Mouse (Mus musculus) stomach, postnatal 0 days (tissue): ENCODE data around the gene Bahcc1. TPM values are rescaled to one million over a fixed set of nuclear protein-coding genes. Genes with fewer than 3 reads are reported as not detected.
A peak's percentile ranks its signal among the peaks of the same experiment; 100 is the strongest.

Experiments used
- ATAC-seq: fragments of 200-750 bp; cut with Nextera tagmentation; 2 replicates; pipeline ENCODE4 v1.8.0; 2017; ENCODE audit not compliant: low FRiP score, low TSS enrichment
- DNase-seq: peaks from one replicate; pipeline ENCODE4 v3.0.0-alpha.2; 2016; ENCODE audit warnings: low spot score
- H3K27ac ChIP-seq: fragments of 300-500 bp; sonication (generic); replicated peaks from 2 replicates; pipeline ENCODE4 v1.5.1; 2014; ENCODE audit warnings: mild to moderate bottlenecking, control low read depth
- H3K27me3 ChIP-seq: fragments of 300-500 bp; sonication (generic); 2 replicates; pipeline ENCODE4 v1.6.1; 2014; ENCODE audit warnings: low read length; ENCODE audit not compliant: control insufficient read depth, insufficient read depth
- H3K36me3 ChIP-seq: fragments of 300-500 bp; sonication (generic); 2 replicates; pipeline ENCODE4 v1.6.1; 2014; ENCODE audit warnings: low read length, mixed read lengths; ENCODE audit not compliant: control insufficient read depth, insufficient read depth
- H3K4me1 ChIP-seq: fragments of 300-500 bp; sonication (generic); replicated peaks from 2 replicates; pipeline ENCODE4 v1.6.1; 2014; ENCODE audit warnings: antibody characterized with exemption; ENCODE audit not compliant: control insufficient read depth, insufficient read depth
- H3K4me2 ChIP-seq: fragments of 300-500 bp; sonication (generic); replicated peaks from 2 replicates; pipeline ENCODE4 v1.6.1; 2014; ENCODE audit warnings: low read depth, mild to moderate bottlenecking, control low read depth, moderate library complexity
- H3K4me3 ChIP-seq: fragments of 300-500 bp; sonication (generic); 2 replicates; pipeline ENCODE4 v1.5.1; 2014; ENCODE audit warnings: low read depth, low read length, control low read depth
- H3K9ac ChIP-seq: fragments of 300-500 bp; sonication (generic); 2 replicates; pipeline ENCODE4 v1.6.1; 2014; ENCODE audit warnings: mild to moderate bottlenecking, low read length, control low read depth, mixed read lengths
- H3K9me3 ChIP-seq: fragments of 300-500 bp; sonication (generic); 2 replicates; pipeline ENCODE4 v1.6.1; 2016; ENCODE audit warnings: low read length; ENCODE audit not compliant: control insufficient read depth
- CTCF ChIP-seq: IDR thresholded peaks from 2 replicates; pipeline ENCODE4 v1.5.1; 2016; ENCODE audit warnings: antibody characterized with exemption, low read depth, mild to moderate bottlenecking, moderate library complexity
- EP300 ChIP-seq: optimal IDR thresholded peaks from 2 replicates; pipeline ENCODE3; 2016; ENCODE audit warnings: antibody characterized with exemption
- WGBS: fragments of 180-500 bp; shearing (Covaris S2); extraction: QIAGEN DNeasy Blood & Tissue Kit; methylation state at CpG from one replicate; pipeline ENCODE4 v1.1.7; 2014; 5-methylcytosine and 5-hydroxymethylcytosine counted together
- polyA plus RNA-seq: library from polyadenylated mRNA; unstranded; fragments of >200 nt; fragmentation: Nextera tagmentation; extraction: Ambion mirVana; gene quantifications from 2 replicates; pipeline ENCODE4 v1.2.1, GENCODE M21; 2015

Gene Bahcc1
- polyA plus RNA-seq, 1 experiment from 2014 or later: 2.7 TPM

DNA sequence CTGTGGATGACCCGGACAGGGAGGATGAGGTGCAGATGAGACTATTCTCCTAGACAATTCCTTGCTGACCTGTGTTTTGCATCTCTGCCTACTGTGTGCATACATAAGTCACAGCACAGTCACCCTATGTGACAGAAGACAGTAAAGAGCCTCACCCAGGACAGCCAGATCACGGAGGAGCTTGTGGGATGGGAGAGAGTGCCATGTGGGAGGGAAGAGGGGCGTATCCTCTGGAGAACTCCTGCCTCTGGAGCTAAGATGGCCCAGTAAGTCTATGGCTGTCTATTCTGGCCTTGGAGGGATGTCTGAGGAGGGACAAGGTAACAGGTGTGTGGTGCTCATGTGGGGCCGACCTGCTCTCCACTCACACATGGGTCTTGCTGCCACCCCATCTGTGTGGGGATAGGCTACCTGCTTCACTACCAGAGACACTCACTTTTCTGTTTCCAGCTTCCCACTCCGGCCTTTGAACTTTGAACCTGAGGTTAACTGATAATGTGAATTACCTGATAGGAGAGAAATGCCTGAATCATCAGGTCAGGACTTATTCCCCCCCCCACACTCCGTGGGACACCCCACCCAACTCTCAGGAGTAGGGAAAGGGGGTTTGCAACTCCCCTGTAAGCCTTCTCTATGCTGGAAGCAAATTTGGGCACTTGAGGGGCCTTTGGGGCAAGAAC is 10.2 kb upstream of the Bahcc1 start:
- Histone ChIP-seq H3K27ac (no peak overlapping the region), H3K9me3 (no peaks in the 10 kb centered on the region), H3K27me3 (no peaks in the 10 kb centered on the region), H3K4me1 (peaks cover 12% of the 10 kb centered on the region), H3K9ac (no peak overlapping the region), H3K36me3 (no peaks in the 10 kb centered on the region), H3K4me3 (no peak overlapping the region), H3K4me2 (no peak overlapping the region)
- no peak for ATAC-seq
- DNase-seq: no peak
- 85% methylated on average over 6 of the region's 6 CpGs for WGBS
- TF ChIP-seq CTCF (no peak), EP300 (no peak)

DNA sequence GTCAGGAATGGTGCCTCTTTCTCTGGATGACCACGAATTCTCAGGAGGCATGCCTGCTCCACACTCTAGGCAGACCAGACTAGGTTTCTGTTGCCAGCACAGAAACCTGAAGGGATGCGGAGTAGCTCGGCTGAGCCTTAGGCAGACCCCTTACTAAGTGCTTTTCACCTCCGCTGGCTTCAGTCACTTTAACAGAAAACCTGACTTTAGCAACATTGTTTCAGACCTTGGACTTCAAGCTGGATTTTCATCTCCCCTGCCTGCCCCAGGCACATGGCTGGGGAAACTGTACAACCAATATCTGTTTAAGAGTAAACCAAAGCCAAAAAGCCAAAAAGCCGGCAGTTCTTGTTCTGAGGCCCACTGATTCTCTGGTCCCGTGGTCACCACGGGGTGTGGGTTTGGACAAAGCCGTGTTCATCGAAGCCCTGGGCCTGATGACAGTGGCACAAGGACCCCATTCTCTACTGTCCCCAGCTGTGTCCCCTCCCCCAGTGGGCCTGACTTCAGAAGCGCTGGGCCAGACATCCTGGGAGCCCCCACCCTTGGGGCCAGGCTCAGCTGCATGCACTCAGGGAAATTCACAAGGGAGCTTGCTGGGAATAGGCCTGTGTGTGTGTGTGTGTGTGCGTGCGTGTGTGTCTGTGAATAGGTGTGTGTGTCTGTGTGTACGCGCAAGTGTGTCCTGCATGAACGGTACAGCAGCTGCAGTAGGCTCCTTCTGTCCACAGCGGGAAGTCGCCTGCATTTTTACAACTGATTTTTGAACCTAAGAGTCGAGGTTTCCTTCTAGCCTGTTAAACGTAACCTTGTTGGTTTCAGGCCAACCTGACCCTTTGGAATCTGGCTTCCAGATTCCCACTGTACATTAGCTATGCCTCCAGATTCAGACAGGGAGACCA is 8.9 kb upstream of the Bahcc1 start:
- no peaks in the 10 kb centered on the region for H3K9me3 ChIP-seq
- no peak for TF ChIP-seq EP300
- TF ChIP-seq CTCF: no peak
- H3K27me3 ChIP-seq: no peaks in the 10 kb centered on the region
- no peak overlapping the region for H3K9ac ChIP-seq
- no peaks in the 10 kb centered on the region for H3K36me3 ChIP-seq
- 0 out of 2 replicates have a peak overlapping the region, but pooled peaks have one; percentile 4 for H3K27ac ChIP-seq
- no peak overlapping the region for H3K4me2 ChIP-seq
- WGBS: 66% methylated on average over 19 of the region's 19 CpGs
- no peak overlapping the region for H3K4me3 ChIP-seq
- DNase-seq: no peak
- no peak; the same call in 1 of the 2 replicates for ATAC-seq
- H3K4me1 ChIP-seq: peaks cover 23% of the 10 kb centered on the region

DNA sequence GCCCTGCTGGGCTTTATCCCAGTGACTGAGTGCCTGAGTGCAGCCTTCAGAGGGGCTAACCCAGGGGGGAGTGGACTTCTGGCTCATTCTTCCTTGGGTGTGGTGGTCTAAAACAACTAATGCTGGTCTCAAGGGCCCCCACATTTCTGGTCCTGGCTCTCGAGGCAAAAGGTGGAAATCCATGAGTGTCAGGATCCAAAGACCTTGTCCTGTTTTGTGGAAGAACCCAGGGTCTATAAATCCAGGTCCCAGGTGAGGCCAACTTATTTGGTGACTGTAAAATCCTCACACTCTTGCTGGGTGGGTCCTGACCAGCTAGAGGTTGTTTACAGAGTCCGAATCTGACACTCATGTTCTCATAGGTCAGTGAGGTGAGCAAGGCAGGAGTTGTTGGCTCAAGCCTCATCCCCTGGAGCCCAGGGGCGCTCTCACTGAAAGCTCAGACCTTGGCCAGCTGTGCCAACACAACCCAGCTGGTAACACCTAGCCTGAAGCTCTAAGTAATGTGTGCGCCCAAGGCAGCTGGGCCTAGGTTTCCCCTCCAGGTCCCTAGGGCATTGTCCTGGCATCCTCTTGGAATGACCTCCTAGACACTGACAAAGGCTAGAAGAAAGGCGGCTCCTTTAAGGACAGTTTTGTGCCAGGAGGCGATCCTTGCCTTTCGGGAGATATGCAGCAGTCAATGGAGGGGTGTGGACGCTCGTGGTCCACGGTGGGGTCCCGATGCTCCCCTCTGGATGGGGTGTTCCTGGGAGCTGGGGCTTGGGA is 8.1 kb upstream of the Bahcc1 start:
- Histone ChIP-seq H3K4me1 (peaks cover 28% of the 10 kb centered on the region), H3K4me3 (0 out of 2 replicates have a peak overlapping the region, but pooled peaks have one; percentile 6), H3K9me3 (no peaks in the 10 kb centered on the region), H3K27ac (peak overlapping the region; percentile 24; the same call in 1 of the 2 replicates), H3K4me2 (peak overlapping the region; percentile 47), H3K36me3 (no peaks in the 10 kb centered on the region), H3K27me3 (no peaks in the 10 kb centered on the region), H3K9ac (peak overlapping the region; percentile 41)
- ATAC-seq (no peak), DNase-seq (no peak)
- 39% methylated on average over 11 of the region's 11 CpGs for WGBS
- no peak for TF ChIP-seq CTCF
- TF ChIP-seq EP300: no peak

DNA sequence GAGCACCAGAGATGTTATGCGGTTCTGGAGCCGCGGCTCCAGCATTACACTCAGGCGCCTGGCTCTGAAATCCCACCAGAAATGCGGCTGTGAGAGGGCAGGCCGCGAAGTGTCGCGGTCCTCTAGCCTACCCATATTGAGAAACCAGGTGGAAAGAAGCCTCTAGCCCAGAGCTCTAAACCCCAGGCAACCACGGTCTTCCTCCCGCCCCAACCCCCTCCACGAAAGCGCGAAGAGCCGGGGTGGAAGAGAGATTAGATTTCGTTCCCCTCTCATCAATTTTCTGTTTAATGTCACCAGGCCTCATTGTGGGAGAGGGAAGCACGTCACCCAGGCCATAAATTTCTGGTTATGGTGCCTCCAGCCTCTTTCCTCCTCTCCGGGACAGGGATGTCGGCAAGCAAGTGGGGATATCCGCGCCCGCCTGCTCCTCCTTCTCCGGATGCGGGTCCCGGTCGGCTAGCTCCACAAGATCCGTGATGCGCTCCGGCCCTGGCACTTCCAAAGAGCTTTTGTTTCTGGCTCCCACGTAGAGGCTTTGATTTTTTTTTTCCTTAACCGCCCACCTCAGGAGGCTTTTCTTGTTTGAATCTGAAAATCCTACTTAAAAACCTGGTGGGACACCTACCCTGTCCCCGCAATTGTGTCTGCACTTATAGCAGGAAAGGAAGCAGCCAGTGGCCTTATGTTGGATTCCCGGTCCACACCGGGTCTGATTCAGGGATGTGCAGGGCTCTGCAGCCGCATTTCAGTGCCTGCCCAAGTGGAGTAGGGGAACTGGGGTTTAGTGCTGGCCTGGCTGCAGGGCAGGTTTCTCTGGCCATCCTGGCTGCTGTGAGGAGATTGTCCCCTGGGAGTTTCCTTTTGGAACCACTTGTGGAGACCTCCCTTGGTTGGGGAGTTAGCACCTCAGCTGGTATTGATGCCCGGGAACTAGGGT is 7.2 kb upstream of the Bahcc1 start:
- TF ChIP-seq CTCF (no peak), EP300 (no peak)

More for the DNA sequence above, 7.2 kb upstream of the Bahcc1 start:
- H3K9ac ChIP-seq: peak overlapping the region; percentile 41
- DNase-seq (no peak), ATAC-seq (no peak)
- H3K27me3 ChIP-seq: no peaks in the 10 kb centered on the region
- no peaks in the 10 kb centered on the region for H3K9me3 ChIP-seq
- peaks cover 28% of the 10 kb centered on the region for H3K4me1 ChIP-seq
- H3K36me3 ChIP-seq: no peaks in the 10 kb centered on the region
- H3K4me2 ChIP-seq: peak overlapping the region; percentile 47
- 0 out of 2 replicates have a peak overlapping the region, but pooled peaks have one; percentile 6 for H3K4me3 ChIP-seq
- peak overlapping the region; percentile 24; the same call in 1 of the 2 replicates for H3K27ac ChIP-seq
- 46% methylated on average over 36 of the region's 36 CpGs for WGBS
